Mouse (Mus musculus) large intestine, adult 2 months (tissue): ENCODE measurements at regions not wholly inside any gene's neighbourhood (a gene's known extent, or its start where the extent isn't known, plus 50 kb on each side); places are given as distances from the start of the nearest gene placed in this dataset.

Source experiments
- DNase-seq: peaks from one replicate; pipeline ENCODE4 v3.0.0-alpha.2; 2012; ENCODE audit warnings: low read depth, low spot score
- WGBS: fragments of 180-500 bp; shearing (Covaris S2); methylation state at CpG from one replicate; pipeline ENCODE4 v1.1.7; 2018; 5-methylcytosine and 5-hydroxymethylcytosine counted together

DNA sequence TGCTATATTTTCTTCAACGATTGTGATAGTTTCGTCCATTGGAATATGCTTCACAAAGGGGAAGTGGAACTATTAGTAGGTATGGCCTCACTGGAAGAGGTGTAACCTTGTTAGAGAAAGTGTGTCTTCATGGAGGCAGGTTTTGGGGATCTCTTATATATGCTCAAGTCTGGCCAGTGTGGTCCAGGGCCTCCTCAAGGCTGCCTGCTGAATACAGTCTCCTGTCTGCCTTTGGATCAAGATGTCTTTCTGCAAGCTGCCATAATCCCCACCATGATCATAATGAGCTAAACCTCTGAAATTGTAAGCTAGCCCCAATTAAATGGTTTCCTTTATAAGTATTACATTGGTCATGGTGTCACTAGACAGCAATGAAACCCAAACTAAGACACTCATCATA, 384.3 kb downstream of the Btbd3 start:
- no peak for DNase-seq
- 91% methylated on average over 2 of the region's 2 CpGs for WGBS

DNA sequence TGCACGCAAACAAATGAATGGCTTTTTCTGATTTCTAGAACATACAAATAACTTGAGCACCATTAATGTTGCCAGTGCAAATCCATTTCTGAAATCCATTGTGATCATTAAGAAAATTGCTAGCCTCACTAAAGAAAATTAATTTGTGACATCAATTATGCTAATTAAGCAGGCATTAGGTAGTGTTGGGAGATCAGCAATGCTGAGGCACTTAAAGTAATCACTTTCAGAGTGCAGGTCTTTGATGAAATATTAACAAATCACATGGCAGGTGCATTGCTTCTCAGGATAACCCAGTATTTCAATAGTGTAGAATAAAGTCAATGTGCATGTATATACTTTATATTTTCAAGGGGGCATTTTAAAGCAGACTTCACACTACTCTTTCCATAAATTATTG, 385.0 kb downstream of the Btbd3 start:
- WGBS, result 92% methylated on average over 1 of the region's 1 CpGs
- DNase-seq, result no peak

DNA sequence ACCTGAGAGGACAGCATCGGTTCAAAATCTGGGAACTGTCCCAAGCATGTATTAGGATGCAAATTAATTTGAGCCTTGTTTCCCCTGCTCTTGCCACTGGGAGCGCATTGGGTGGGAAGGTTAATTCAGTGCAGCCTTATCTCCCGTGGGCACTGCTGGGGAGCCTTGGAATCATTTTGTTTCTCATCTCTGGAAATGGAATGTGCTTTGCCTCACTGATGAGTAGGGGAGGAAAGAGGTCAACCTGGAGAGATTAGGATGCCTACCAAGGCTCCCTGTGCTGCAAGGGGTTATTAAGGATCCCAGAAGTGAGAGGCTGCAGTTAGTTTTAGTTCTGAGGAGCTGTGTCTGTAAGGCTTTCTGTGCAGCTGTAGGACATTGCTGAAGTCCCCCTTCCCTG, 392.3 kb downstream of the Btbd3 start:
- 68% methylated on average over 3 of the region's 3 CpGs for WGBS
- DNase-seq, result no peak

DNA sequence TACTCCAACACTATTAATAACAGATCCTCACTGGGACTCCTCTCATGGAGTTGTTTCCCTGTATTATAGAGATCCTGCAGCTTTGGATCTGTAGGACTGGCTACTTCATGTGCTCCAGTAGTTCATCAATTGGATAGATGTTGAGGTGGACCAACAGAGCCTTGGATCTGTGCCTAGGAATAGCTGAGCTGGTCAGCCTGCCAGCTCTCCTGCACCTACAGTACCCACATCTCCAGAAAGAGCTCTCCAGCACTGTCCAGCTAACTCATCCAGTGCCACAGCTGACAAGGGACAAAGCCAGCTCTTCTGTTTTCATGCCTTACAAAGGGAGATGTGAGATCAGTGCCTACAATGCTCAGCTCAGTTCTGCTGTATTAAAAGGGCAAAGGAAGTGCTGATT, 403.0 kb downstream of the Btbd3 start:
- no peak for DNase-seq

DNA sequence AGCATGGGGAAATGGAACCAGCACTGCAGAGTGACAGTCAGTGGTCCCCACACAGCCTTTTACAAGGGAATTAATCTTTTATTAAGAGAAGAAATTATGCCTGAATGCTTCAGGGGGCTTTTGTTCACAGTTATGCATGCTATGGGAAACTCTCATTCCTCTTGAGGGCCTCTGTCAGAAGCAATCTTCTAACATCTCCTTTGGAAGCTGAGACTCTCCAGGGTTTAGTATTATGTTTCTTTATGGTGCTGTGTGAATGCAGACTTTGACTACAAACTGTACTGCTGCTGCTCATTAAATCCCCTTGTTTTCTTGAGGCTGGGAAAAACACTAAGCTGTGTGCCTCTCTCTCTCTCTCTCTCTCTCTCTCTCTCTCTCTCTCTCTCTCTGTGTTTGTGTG, 413.9 kb downstream of the Btbd3 start:
- no peak for DNase-seq

DNA sequence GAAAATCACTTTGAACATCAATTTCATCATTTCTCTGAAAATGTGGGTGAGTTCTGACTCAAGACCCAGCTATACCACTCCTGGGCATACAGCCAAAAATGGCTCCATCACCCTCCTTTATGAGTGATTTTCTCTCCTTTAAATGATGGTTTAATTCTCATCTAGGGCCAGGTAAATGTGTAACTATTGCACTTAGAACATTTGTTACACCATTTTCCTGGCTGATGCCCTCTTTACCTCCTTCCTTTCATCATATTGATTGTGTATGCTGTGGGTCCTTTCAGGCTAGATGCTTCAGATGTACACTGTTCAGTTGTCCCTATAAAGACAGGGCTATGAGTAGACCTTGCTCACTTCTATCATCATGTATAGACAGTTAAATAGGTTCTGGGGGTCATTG, 418.4 kb downstream of the Btbd3 start:
- no peak for DNase-seq

DNA sequence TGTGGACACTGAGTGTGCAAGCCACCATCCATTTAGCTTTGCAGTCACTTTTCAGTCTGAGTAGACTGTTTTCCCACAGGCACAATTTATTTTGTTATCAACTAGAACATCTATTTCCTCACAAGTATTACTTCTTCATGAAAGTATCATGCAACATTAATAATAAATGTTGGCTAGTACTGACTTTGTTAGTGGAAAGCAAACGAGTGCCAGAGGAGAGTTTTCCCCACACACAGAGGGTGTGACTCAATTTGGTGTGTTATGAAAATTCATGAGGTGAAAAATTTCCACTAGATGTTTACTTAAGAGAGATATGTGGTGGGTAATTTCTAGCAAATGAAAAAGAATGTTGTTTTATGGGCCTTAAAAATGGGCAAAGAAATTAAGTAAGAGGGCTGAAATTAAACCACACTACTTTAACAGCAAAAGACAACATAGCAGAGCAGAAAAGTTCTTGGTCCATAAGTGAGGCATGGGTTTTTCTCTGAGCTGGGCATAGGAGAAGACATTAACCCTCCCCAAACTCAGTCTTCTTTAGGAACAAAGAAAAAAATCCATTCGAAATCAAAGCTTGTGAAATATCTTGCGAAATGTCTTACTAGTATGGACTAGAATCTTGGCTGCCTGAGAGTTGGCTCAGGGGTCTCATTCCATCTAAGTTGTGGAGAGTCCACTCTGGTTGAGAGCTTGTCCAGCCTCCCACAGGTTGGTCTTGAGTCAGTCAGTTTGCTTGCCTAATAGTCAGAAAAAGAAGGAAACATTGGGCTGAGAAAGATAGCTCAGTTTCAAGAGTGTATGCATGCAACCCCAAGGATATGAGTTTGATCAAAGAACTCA, 419.1 kb downstream of the Btbd3 start:
- no peak for DNase-seq
- 57% methylated on average over 3 of the region's 3 CpGs for WGBS

DNA sequence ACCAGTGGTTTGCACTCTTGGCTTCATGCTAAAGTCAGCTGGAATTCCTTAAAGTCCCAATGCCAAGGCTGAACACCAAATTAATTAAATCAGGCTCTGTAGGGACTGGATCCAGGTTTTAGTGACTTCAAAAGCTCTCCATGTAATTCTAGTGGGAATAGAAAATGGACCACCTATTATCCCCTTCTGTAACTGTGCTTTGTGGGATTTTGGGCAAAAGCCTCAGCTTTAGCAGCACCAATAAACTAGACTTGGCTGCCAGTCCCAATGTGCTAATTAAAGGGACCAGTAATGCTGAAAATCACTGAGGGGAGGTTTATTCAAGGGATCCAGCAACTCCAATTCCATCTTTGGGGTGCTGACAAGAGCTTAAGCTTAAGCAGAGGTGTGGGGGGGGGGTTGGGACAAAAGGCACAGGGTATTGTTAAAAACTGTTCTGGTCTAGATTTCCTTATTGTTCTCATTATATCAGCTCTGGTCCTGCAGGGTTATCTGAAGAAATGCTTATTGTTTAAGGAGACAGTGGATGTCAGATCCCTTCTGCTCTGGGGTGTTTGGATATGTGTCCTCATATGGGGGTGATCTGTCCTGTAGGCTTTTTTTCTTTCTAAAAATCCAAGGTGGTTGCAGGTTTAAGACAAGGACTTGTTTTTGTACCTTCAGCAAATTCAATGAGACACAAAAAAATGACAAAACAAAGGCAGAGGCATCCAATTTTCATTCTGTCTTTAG, 431.9 kb downstream of the Btbd3 start:
- no peak for DNase-seq

DNA sequence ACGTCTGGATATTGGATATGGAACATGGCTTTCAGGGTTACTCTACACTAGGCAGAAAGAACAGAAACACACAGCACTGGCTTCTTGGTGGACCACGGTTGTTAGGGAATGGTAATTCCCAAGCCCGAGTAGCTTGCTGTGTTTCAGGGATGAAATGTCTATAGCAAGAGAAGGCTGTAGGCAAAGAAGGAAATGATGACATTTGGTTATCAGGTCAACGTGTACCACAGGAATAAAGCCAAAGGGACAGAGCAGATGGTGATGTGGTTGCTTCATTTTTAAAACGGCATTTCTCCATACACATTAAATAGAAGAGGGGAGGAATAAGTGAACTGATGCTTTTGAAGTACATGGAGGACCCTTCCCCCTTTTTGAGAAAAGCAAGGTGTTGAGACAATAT, 433.1 kb downstream of the Btbd3 start:
- no peak for DNase-seq
- 84% methylated on average over 5 of the region's 5 CpGs for WGBS

DNA sequence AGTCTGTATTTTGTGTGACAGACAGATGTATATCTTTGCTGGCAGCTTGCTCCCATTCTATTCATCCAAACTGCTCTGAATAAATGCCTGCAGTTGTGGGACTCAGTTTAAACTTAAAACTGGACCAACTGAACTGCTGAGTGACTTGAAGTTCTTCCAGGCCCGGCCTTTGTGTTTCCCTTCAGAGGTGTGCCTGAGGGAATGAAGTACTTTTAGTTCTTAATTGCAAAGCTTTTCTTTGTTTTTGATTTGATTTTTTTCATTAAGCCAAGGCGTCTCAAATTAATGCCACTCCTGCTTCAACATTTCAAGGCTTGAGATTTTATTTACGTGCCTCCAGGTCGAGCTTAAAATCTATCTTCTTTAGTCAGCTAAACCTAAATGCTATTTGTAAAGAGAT, 446.4 kb downstream of the Btbd3 start:
- DNase-seq, result no peak
- 78% methylated on average over 4 of the region's 4 CpGs for WGBS

DNA sequence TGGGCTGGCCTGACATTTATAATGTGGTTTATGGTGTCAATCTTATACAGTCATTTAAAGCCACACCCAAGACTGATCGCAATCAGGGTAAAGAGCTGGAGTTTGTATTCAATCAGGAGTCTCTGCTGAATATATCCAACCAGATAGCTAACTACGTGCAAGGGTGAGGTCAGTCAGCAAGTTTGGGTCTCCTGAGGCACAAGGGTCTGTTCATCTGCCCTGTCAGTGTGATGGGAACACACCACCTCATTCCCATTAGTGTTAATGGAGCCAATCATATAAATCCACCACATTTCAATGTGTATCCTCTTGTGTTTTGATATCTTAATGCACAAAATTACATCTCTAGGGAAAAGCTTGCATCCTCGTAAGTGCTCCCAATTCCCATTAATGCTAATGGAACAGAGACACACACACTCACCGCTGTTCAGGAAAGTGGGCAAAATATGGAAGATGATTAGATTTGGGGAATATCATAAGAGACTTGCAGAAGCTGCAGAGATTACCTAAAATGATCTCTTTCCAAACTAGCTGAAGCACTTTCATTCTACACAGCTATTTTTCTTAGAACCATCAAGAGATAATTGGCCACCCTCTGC, 447.7 kb downstream of the Btbd3 start:
- WGBS, result 65% methylated on average over 4 of the region's 4 CpGs
- DNase-seq, result no peak

DNA sequence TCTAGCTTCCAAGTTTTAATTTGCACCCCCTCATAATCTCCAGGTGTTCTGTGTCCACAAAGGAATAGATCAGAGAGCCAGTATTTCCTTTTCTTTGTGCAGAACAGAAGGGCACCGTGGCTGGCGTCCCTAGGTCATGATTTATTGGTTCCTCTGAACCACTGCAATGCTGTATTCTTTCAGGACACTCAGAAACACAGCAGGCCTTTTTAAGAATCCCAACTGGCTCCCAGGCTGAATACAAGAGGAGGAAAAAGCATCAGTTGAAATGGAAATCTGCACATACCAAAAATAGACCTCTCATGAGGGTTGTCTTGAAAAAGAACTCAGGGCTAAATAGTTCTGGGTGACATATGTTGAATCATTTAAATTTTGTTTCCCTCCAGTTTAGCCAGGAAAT, 452.4 kb downstream of the Btbd3 start:
- no peak for DNase-seq
- WGBS, result 39% methylated on average over 2 of the region's 2 CpGs

DNA sequence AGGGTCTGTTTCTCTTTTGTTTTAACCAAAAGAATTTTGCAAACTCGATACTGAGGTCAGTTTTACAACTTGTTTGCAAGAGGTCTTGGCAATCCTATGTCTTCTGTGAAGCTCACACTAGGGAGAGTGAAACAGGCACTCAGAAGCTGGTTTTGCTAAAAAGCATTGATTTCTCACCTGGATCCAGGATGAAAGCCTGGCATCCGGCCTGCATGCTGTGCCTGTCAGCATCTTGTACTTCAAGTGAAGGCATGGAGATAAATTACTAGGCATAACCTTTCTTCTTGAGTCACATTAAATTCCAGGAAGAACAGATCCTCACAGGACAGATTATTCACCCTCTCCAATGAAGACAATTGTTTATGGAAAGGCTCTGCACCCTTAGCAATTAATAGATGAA, 477.5 kb downstream of the Btbd3 start:
- WGBS, result 42% methylated on average over 2 of the region's 2 CpGs
- no peak for DNase-seq

DNA sequence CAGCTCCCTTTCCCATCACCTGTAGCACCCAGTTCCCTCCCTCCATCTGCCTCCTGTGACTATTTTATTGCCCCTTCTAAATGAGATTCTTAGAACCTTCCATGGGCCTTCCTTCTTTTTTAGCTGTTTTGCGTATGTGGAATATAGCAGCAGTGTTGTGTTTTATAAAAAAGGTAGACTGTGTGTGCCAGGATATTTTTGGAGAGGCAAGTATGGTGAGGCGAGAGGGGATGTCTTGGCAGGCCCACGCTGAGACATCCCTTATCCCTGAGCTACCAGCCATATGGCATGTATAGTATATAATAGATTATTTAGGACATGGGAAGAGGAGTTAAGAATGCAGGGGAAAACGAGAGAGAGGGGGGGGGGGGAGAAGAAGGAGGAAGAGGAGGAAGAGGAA, 488.4 kb downstream of the Btbd3 start:
- DNase-seq, result no peak
- WGBS, result 77% methylated on average over 4 of the region's 4 CpGs

DNA sequence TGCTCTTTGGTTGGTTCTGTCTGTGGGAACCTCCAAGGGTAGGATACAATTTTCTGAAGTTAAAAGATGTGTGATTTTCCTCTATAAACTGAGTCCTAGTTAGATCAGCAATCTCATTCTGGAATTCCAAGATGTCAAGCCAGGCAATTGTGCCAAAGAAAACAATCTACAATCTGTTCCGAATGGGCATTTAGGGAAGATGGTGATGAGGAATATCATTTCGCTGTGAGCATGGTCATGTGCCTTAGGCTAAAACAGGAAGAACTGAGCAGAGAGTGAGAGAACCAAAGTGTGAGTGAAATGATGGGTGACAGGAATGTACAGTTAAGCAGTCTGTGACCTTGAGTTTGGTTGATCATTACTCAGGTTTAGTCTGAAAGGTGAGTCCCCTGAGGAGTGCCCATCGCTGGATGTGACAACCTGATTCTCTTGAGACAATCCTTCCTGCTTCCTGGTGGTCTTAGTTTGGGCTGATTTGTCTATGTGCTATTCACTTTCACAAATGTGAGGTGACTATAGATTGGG, 504.1 kb downstream of the Btbd3 start:
- no peak for DNase-seq
- 61% methylated on average over 3 of the region's 3 CpGs for WGBS

DNA sequence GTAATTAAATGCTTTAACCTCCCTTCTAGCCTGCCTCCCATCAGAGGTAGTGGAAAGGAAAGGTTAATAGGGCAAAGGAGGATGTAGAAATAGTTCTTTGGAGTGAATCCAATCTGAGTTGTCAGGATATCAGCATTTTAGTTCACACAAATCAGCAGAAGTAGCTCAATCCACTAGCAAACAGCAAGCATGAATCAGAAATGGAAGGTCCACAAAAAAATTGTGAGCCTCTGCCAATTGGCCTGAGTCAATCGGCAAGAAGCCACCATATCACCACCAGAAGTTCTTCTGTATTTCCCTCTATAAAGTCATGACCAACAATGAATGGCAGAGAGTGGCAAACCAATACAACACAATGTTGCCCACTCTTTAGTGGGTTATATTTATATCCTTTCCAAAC, 505.0 kb downstream of the Btbd3 start:
- WGBS, result 62% methylated on average over 1 of the region's 1 CpGs
- DNase-seq, result no peak

DNA sequence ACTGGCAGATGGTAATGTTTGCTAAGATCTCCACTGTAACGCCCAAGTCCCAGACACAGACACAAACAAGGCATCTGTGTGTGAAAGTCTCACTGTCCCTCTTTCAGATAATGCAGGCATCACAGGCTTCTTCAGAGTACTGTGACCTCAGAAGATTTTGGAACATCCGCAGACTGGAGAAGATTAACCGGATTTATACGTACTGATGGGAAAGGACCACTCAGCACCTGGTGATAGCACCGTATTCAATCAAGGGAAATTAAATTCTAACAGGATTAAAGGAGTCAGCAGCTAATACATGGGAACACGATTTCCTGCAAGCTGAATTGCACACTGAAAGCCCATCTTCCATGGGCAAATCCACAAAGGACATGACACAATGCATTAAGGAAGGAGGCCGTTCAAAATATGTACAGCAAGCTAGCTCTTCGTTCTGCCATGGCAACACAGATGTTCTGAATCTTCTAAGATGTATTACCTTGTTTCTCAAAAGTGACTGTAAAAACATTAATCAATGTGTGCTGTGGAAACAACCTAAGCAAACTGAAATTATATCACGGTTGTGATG, 510.0 kb downstream of the Btbd3 start:
- no peak for DNase-seq
- 72% methylated on average over 9 of the region's 9 CpGs for WGBS

DNA sequence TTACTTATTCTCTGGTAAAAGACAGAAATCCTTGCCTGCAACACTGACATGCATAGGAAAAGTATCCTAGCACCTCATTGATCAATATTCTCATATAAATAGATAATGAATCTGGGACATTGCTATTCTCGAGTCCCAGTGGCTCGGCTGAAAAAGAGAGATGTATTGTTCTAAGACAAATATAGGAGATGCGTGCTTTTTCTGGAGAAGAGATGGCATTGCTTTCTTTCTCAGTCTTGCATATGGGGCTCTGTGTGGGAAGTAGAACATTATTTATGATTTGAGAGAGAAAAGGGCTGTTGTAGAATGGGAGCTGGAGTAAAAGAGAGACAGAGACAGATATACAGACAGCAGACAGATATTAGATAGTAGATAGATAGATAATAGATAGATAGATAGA, 527.4 kb downstream of the Btbd3 start:
- DNase-seq, result no peak
- 87% methylated on average over 3 of the region's 3 CpGs for WGBS

DNA sequence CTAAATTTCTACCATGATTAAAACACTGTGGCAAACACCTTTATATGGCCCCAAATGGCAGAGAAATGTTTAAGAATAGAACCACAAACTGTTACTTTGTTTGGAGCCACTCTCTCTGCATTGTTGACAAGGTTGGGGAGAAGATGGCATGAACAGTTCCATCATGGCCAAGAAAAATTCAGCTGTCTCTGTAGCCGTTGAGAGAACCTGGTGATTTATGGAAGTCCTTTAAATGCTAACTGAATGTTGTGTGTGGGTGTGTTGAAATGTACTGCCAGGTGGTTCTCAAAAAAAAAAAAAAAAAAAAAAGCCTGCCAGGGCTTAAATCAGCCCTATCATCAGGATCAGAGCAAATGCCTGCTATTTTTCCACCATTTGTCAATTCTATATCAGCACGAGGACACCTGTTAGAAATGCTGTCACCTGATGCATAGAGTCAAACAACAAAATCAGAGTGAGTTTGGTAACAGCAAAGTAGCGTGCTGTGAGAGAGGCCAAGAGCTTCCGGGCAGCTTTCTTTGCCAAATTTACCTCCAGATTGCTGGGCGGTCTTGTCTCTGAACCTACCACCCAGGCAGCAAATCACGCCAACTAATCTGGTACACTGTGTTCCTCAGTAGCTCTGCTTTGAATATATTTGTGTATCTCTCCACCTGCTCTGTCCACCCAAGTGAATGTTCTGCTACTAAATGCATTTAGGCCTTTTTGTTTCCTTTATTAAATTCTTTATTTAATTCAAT, 536.5 kb downstream of the Btbd3 start:
- 71% methylated on average over 6 of the region's 6 CpGs for WGBS
- DNase-seq, result no peak

DNA sequence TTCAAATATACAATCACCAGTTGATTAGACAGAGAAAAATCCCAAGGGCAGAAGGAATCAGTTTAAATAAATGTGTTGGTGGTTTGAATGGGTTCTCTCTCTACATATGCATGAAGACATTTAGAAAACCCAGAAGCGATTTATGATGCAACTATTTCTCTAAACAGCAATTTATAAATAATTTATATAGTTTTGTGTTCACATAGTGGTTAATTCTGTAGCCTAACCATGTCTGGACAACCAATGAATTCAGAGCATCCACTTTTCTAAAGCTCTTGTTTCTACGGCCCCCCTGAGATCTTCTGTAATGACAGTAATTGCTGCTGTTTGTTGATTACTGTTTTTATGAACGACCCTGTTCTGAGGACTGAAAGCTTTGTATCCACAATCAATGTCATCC, 549.8 kb downstream of the Btbd3 start:
- DNase-seq, result no peak
- WGBS, result 69% methylated on average over 3 of the region's 3 CpGs
